Mouse (Mus musculus) embryonic facial prominence, embryonic 11.5 days (tissue): Measurements from ENCODE around the gene Ccl27a. TPM values are rescaled to one million over a fixed set of nuclear protein-coding genes. Genes with fewer than 3 reads are reported as not detected.
"Not testable (repeated sequence)": the region's sequence is repeated elsewhere in the genome, so short reads cannot be mapped to it uniquely, and the experiment has no call there.

Experiments
- ATAC-seq: fragments of 200-750 bp; cut with Nextera tagmentation; replicated peaks from 2 replicates; pipeline ENCODE4 v1.8.0; 2017; ENCODE audit warnings: low read depth; ENCODE audit not compliant: insufficient number of reproducible peaks, low FRiP score, low TSS enrichment
- DNase-seq: peaks from one replicate; pipeline ENCODE4 v3.0.0-alpha.2; 2015; ENCODE audit warnings: low spot score
- H3K27ac ChIP-seq: fragments of 300-500 bp; sonication (generic); replicated peaks from 2 replicates; pipeline ENCODE4 v1.5.1; 2014; ENCODE audit warnings: mild to moderate bottlenecking, low read depth, low read length, control low read depth
- H3K27me3 ChIP-seq: fragments of 300-500 bp; sonication (generic); 2 replicates; pipeline ENCODE4 v1.6.1; 2014; ENCODE audit warnings: mild to moderate bottlenecking, low read length, moderate library complexity, mixed read lengths; ENCODE audit not compliant: control insufficient read depth, insufficient read depth
- H3K36me3 ChIP-seq: fragments of 300-500 bp; sonication (generic); replicated peaks from 2 replicates; pipeline ENCODE4 v1.6.1; 2014; ENCODE audit warnings: low read depth, mild to moderate bottlenecking, low read length, moderate library complexity, mixed read lengths; ENCODE audit not compliant: control insufficient read depth, insufficient read depth
- H3K4me1 ChIP-seq: fragments of 300-500 bp; sonication (generic); 2 replicates; pipeline ENCODE4 v1.6.1; 2014; ENCODE audit warnings: low read length, mixed read lengths; ENCODE audit not compliant: control insufficient read depth, insufficient read depth
- H3K4me2 ChIP-seq: fragments of 300-500 bp; sonication (generic); 2 replicates; pipeline ENCODE4 v1.6.1; 2014; ENCODE audit warnings: low read depth, mild to moderate bottlenecking, control low read depth, low read length, moderate library complexity
- H3K4me3 ChIP-seq: fragments of 300-500 bp; sonication (generic); 2 replicates; pipeline ENCODE4 v1.5.1; 2014; ENCODE audit warnings: low read depth, low read length, control low read depth
- H3K9ac ChIP-seq: fragments of 300-500 bp; sonication (generic); replicated peaks from 2 replicates; pipeline ENCODE4 v1.6.1; 2014; ENCODE audit warnings: mild to moderate bottlenecking, control low read depth, low read length
- H3K9me3 ChIP-seq: fragments of 300-500 bp; sonication (generic); replicated peaks from 2 replicates; pipeline ENCODE4 v1.6.1; 2016; ENCODE audit warnings: mild to moderate bottlenecking, low read length, inconsistent platforms, mixed read lengths; ENCODE audit not compliant: control insufficient read depth
- WGBS: fragments of 180-500 bp; shearing (Covaris S2); extraction: QIAGEN DNeasy Blood & Tissue Kit; methylation state at CpG from one replicate; pipeline ENCODE4 v1.1.7; 2014; 5-methylcytosine and 5-hydroxymethylcytosine counted together
- polyA plus RNA-seq: library from polyadenylated mRNA; unstranded; fragments of >200 nt; fragmentation: Nextera tagmentation; extraction: Ambion mirVana; gene quantifications from 2 replicates; pipeline ENCODE4 v1.2.1, GENCODE M21; 2014

The Ccl27a gene
- polyA plus RNA-seq, 1 experiment from 2014 or later, result 47.7 TPM

- peak overlapping the region; percentile 32; the same call in 1 of the 2 replicates for H3K4me2 ChIP-seq
- H3K9me3 ChIP-seq, H3K27ac ChIP-seq, ATAC-seq, H3K36me3 ChIP-seq, H3K4me1 ChIP-seq, H3K9ac ChIP-seq, H3K27me3 ChIP-seq: not testable (repeated sequence)
- peak; percentile 51 for DNase-seq
- 2% methylated on average over 5 of the region's 16 CpGs for WGBS
- 0 out of 2 replicates have a peak overlapping the region, but pooled peaks have one; percentile 17 for H3K4me3 ChIP-seq
These were observed 1.1 kb downstream of the Ccl27a start for GRCm38 (mm10) chr4:41772946-41773345.

- 81% methylated on average over 10 of the region's 10 CpGs for WGBS
- not testable (repeated sequence) for H3K9me3 ChIP-seq
These were observed 6.7 kb downstream of the Ccl27a start for GRCm38 (mm10) chr4:41767301-41767700.

GRCm38 (mm10) chr4:41763176-41763575 lies 10.9 kb downstream of the Ccl27a start:
- not testable (repeated sequence) for H3K36me3 ChIP-seq, H3K27me3 ChIP-seq, H3K4me1 ChIP-seq, H3K9ac ChIP-seq, DNase-seq, ATAC-seq, H3K4me3 ChIP-seq, H3K9me3 ChIP-seq
- 68% methylated on average over 3 of the region's 6 CpGs for WGBS
- peak overlapping the region; percentile 54; the same call in 1 of the 2 replicates for H3K4me2 ChIP-seq
- H3K27ac ChIP-seq, result peak overlapping the region; percentile 95; the same call in 1 of the 2 replicates

More at GRCm38 (mm10) chr4:41767301-41767700, 6.7 kb downstream of the Ccl27a start:
- not testable (repeated sequence) for DNase-seq, H3K4me2 ChIP-seq, H3K36me3 ChIP-seq, H3K9ac ChIP-seq, H3K4me3 ChIP-seq, H3K27ac ChIP-seq, H3K4me1 ChIP-seq, H3K27me3 ChIP-seq, ATAC-seq

- H3K27me3 ChIP-seq, H3K4me1 ChIP-seq, H3K36me3 ChIP-seq, H3K9me3 ChIP-seq: not testable (repeated sequence)
- 19% methylated on average over 8 of the region's 8 CpGs for WGBS
- peak overlapping the region; percentile 55 for H3K9ac ChIP-seq
- ATAC-seq (peak; percentile 70), DNase-seq (peak; percentile 82)
- H3K4me3 ChIP-seq, result peak overlapping the region; percentile 40
- peak overlapping the region; percentile 95 for H3K27ac ChIP-seq
- H3K4me2 ChIP-seq, result peak overlapping the region; percentile 54
These were observed 11.3 kb downstream of the Ccl27a start for GRCm38 (mm10) chr4:41762688-41763114.

GRCm38 (mm10) chr4:41762099-41762687 lies 11.9 kb downstream of the Ccl27a start:
- H3K4me2 ChIP-seq, result peak overlapping the region; percentile 54
- H3K36me3 ChIP-seq, result no peaks in the 10 kb centered on the region
- H3K9ac ChIP-seq, result peak overlapping the region; percentile 55
- H3K9me3 ChIP-seq, result no peaks in the 10 kb centered on the region
- H3K27me3 ChIP-seq, result no peaks in the 10 kb centered on the region
- ATAC-seq (peak; percentile 70), DNase-seq (peak; percentile 88)
- H3K4me3 ChIP-seq, result peak overlapping the region; percentile 40
- 23% methylated on average over 8 of the region's 8 CpGs for WGBS
- H3K4me1 ChIP-seq, result peaks cover 5% of the 10 kb centered on the region
- H3K27ac ChIP-seq, result peak overlapping the region; percentile 95

GRCm38 (mm10) chr4:41761680-41762079 lies 12.4 kb downstream of the Ccl27a start:
- Histone ChIP-seq H3K27ac (peak overlapping the region; percentile 95), H3K4me2 (peak overlapping the region; percentile 54), H3K4me3 (peak overlapping the region; percentile 40), H3K4me1 (peaks cover 5% of the 10 kb centered on the region), H3K9me3 (no peaks in the 10 kb centered on the region), H3K36me3 (no peaks in the 10 kb centered on the region), H3K27me3 (no peaks in the 10 kb centered on the region), H3K9ac (peak overlapping the region; percentile 55)
- ATAC-seq (no peak), DNase-seq (peak; percentile 56)

GRCm38 (mm10) chr4:41760911-41761310 lies 13.1 kb downstream of the Ccl27a start:
- 0 out of 2 replicates have a peak, but pooled peaks have one; percentile 12 for ATAC-seq
- 74% methylated on average over 4 of the region's 4 CpGs for WGBS
- Histone ChIP-seq H3K9ac (peak overlapping the region; percentile 55), H3K4me3 (peak overlapping the region; percentile 40), H3K36me3 (no peaks in the 10 kb centered on the region), H3K27ac (peak overlapping the region; percentile 95), H3K4me2 (peak overlapping the region; percentile 54), H3K27me3 (no peaks in the 10 kb centered on the region), H3K9me3 (no peaks in the 10 kb centered on the region), H3K4me1 (peaks cover 5% of the 10 kb centered on the region)
- no peak for DNase-seq

GRCm38 (mm10) chr4:41760288-41760721 lies 13.7 kb downstream of the Ccl27a start:
- Histone ChIP-seq H3K9me3 (no peaks in the 10 kb centered on the region), H3K4me1 (peaks cover 5% of the 10 kb centered on the region), H3K36me3 (no peaks in the 10 kb centered on the region), H3K27me3 (no peaks in the 10 kb centered on the region), H3K4me3 (peak overlapping the region; percentile 40), H3K4me2 (peak overlapping the region; percentile 54), H3K27ac (peak overlapping the region; percentile 95), H3K9ac (peak overlapping the region; percentile 55)
- ATAC-seq (peak; percentile 78), DNase-seq (peak; percentile 89)
- 0% methylated on average over 15 of the region's 15 CpGs for WGBS
